Mouse (Mus musculus): ENCODE data around the gene Tcf23. TPM values are rescaled to one million over a fixed set of nuclear protein-coding genes. Genes with fewer than 3 reads are reported as not detected.

Gene Tcf23
- polyA plus RNA-seq, 1 experiment = not detected

GRCm38 (mm10) chr5:30944956-30945781, 23.3 kb upstream of the Tcf23 start, which contains the start of gene Cgref1:
Cgref1 (minus strand) TSS chr5:30945591.
- Histone ChIP-seq H3K27ac (ENCODE audit: insufficient read depth, low read depth, low read length) (no peak within 1 kb of the TSS), H3K4me1 (ENCODE audit: control insufficient read depth, insufficient read depth, low read length) (peaks cover 7% of the 10 kb centered on the region), H3K4me3 (ENCODE audit: insufficient read depth, low read length) (no peak within 1 kb of the TSS)
- TF ChIP-seq POLR2A (IDR thresholded peaks at IDR 0.05; ENCODE audit: borderline replicate concordance, low read depth, low read length) (no peak), CTCF (IDR thresholded peaks at IDR 0.05; ENCODE audit: low read depth, low read length) (no peak)

DNA sequence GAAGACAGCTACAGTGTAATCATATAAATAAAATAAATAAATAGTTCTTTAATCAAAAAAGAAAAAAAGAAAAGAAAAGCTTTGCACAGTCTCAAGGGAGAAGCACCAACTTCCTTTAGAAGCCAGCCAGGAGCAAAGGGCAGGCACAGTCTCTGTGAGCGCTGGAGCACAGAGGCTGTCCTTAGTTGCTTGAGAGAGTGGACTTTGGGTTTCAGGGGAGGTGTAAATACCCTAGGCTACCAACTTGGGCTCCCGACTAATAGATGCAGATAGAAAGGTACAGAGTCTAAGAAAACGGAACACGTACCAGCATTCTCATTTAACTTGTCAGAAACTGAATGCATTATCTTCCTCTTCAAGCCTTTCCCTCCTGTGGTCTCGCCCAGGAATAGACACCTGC, 19.8 kb upstream of the Tcf23 start:
- peaks cover 13% of the 10 kb centered on the region for H3K4me1 ChIP-seq (ENCODE audit: control insufficient read depth, insufficient read depth, low read length)
- TF ChIP-seq CTCF (IDR thresholded peaks at IDR 0.05; ENCODE audit: low read depth, low read length) = no peak
- TF ChIP-seq POLR2A (IDR thresholded peaks at IDR 0.05; ENCODE audit: borderline replicate concordance, low read depth, low read length) = no peak
- H3K27ac ChIP-seq (ENCODE audit: insufficient read depth, low read depth, low read length) = no peak overlapping the region

GRCm38 (mm10) chr5:30949654-30950326, 18.7 kb upstream of the Tcf23 start:
- peaks cover 13% of the 10 kb centered on the region for H3K4me1 ChIP-seq (ENCODE audit: control insufficient read depth, insufficient read depth, low read length)
- H3K27ac ChIP-seq (ENCODE audit: insufficient read depth, low read depth, low read length) = peak overlapping the region; percentile 72
- TF ChIP-seq CTCF (IDR thresholded peaks at IDR 0.05; ENCODE audit: low read depth, low read length) = no peak
- TF ChIP-seq POLR2A (IDR thresholded peaks at IDR 0.05; ENCODE audit: borderline replicate concordance, low read depth, low read length) = no peak
- peak overlapping the region; percentile 80 for H3K4me3 ChIP-seq (ENCODE audit: insufficient read depth, low read length)

More for the DNA sequence above, 19.8 kb upstream of the Tcf23 start:
- H3K4me3 ChIP-seq (ENCODE audit: insufficient read depth, low read length) = no peak overlapping the region

- TF ChIP-seq CTCF (IDR thresholded peaks at IDR 0.05; ENCODE audit: low read depth, low read length) (no peak), POLR2A (IDR thresholded peaks at IDR 0.05; ENCODE audit: borderline replicate concordance, low read depth, low read length) (no peak)
- Histone ChIP-seq H3K4me1 (ENCODE audit: control insufficient read depth, insufficient read depth, low read length) (peaks cover 13% of the 10 kb centered on the region), H3K4me3 (ENCODE audit: insufficient read depth, low read length) (peak overlapping the region; percentile 80), H3K27ac (ENCODE audit: insufficient read depth, low read depth, low read length) (peak overlapping the region; percentile 42; the same call in 1 of the 2 replicates)
Measured at GRCm38 (mm10) chr5:30950451-30950850, 18.0 kb upstream of the Tcf23 start.

GRCm38 (mm10) chr5:30950922-30951321, 17.5 kb upstream of the Tcf23 start:
- Histone ChIP-seq H3K4me3 (ENCODE audit: insufficient read depth, low read length) (no peak overlapping the region), H3K4me1 (ENCODE audit: control insufficient read depth, insufficient read depth, low read length) (peaks cover 13% of the 10 kb centered on the region), H3K27ac (ENCODE audit: insufficient read depth, low read depth, low read length) (no peak overlapping the region)
- TF ChIP-seq POLR2A (IDR thresholded peaks at IDR 0.05; ENCODE audit: borderline replicate concordance, low read depth, low read length) (no peak), CTCF (IDR thresholded peaks at IDR 0.05; ENCODE audit: low read depth, low read length) (no peak)

DNA sequence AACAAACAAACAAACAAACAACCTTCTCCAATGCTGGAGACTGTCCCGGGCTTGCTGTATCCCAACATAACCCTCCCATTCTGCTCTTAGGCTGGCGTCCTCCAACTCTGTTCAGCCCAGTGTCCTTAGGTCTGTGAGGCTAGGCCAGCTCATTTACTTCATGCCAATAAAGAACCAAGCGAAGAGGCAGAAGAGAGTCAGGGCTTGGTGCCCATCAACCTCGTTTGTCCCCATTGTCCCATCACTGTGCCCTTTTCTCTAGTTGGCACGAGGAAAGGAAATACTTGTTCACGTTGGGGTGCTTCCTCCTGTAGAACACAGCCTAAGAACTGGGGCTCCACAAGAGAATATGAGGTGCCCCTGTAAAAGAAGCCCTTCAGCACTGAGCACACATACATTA, 16.8 kb upstream of the Tcf23 start:
- Histone ChIP-seq H3K27ac (ENCODE audit: insufficient read depth, low read depth, low read length) (no peak overlapping the region), H3K4me1 (ENCODE audit: control insufficient read depth, insufficient read depth, low read length) (peaks cover 13% of the 10 kb centered on the region), H3K4me3 (ENCODE audit: insufficient read depth, low read length) (no peak overlapping the region)
- TF ChIP-seq POLR2A (IDR thresholded peaks at IDR 0.05; ENCODE audit: borderline replicate concordance, low read depth, low read length) (no peak), CTCF (IDR thresholded peaks at IDR 0.05; ENCODE audit: low read depth, low read length) (no peak)

- Histone ChIP-seq H3K4me3 (ENCODE audit: insufficient read depth, low read length) (no peak overlapping the region), H3K27ac (ENCODE audit: insufficient read depth, low read depth, low read length) (no peak overlapping the region), H3K4me1 (ENCODE audit: control insufficient read depth, insufficient read depth, low read length) (peaks cover 13% of the 10 kb centered on the region)
- TF ChIP-seq POLR2A (IDR thresholded peaks at IDR 0.05; ENCODE audit: borderline replicate concordance, low read depth, low read length) (no peak), CTCF (IDR thresholded peaks at IDR 0.05; ENCODE audit: low read depth, low read length) (no peak)
Measured at GRCm38 (mm10) chr5:30952551-30952950, 15.9 kb upstream of the Tcf23 start.

DNA sequence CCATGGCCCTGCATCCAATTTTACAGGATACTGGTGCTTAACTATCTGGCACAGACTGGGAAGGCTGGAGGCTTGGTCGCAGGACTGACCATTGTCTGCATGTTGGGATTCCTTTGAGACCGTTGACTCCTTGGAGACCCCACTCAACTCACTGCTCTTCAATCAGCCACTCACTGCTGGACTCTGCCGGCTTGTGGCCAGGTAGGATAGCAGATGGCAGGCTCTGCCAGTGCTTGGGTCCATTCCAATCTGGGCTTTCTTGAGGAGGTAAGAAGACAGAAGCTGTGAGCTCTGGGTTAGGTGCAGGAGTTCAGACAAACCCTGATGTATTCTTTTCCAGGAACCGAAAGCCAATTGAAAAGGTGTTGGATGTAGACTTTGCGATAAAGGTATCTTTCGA, 14.4 kb upstream of the Tcf23 start:
- TF ChIP-seq POLR2A (IDR thresholded peaks at IDR 0.05; ENCODE audit: borderline replicate concordance, low read depth, low read length) (no peak), CTCF (IDR thresholded peaks at IDR 0.05; ENCODE audit: low read depth, low read length) (no peak)
- Histone ChIP-seq H3K4me3 (ENCODE audit: insufficient read depth, low read length) (no peak overlapping the region), H3K27ac (ENCODE audit: insufficient read depth, low read depth, low read length) (no peak overlapping the region), H3K4me1 (ENCODE audit: control insufficient read depth, insufficient read depth, low read length) (peaks cover 27% of the 10 kb centered on the region)

GRCm38 (mm10) chr5:30954556-30954955, 13.9 kb upstream of the Tcf23 start:
- Histone ChIP-seq H3K27ac (ENCODE audit: insufficient read depth, low read depth, low read length) (no peak overlapping the region), H3K4me3 (ENCODE audit: insufficient read depth, low read length) (no peak overlapping the region), H3K4me1 (ENCODE audit: control insufficient read depth, insufficient read depth, low read length) (peaks cover 23% of the 10 kb centered on the region)
- TF ChIP-seq POLR2A (IDR thresholded peaks at IDR 0.05; ENCODE audit: borderline replicate concordance, low read depth, low read length) (no peak), CTCF (IDR thresholded peaks at IDR 0.05; ENCODE audit: low read depth, low read length) (no peak)

DNA sequence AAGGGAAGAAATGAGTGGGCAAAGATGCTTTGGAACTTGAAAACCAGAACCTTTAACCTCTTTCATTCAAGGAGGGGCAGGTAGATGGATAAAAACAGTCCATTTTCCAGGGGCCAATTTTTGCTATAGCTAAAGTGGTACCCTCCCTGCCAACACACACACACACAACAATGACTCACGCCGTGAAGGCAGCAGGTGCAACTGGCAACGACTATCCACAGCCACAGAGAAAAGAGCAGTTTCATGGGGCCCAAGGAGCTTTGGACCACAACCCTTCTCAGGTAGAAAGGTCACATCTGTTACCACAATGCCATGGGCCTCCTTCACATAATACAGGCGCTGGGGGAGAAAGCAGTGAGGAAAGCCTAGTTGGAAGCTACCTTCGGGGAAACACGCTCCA, 12.7 kb upstream of the Tcf23 start:
- TF ChIP-seq CTCF (IDR thresholded peaks at IDR 0.05; ENCODE audit: low read depth, low read length) (no peak), POLR2A (IDR thresholded peaks at IDR 0.05; ENCODE audit: borderline replicate concordance, low read depth, low read length) (no peak)
- Histone ChIP-seq H3K4me3 (ENCODE audit: insufficient read depth, low read length) (no peak overlapping the region), H3K4me1 (ENCODE audit: control insufficient read depth, insufficient read depth, low read length) (peaks cover 20% of the 10 kb centered on the region), H3K27ac (ENCODE audit: insufficient read depth, low read depth, low read length) (no peak overlapping the region)
